Mouse (Mus musculus): ENCODE results near the gene Pank1.

DNA sequence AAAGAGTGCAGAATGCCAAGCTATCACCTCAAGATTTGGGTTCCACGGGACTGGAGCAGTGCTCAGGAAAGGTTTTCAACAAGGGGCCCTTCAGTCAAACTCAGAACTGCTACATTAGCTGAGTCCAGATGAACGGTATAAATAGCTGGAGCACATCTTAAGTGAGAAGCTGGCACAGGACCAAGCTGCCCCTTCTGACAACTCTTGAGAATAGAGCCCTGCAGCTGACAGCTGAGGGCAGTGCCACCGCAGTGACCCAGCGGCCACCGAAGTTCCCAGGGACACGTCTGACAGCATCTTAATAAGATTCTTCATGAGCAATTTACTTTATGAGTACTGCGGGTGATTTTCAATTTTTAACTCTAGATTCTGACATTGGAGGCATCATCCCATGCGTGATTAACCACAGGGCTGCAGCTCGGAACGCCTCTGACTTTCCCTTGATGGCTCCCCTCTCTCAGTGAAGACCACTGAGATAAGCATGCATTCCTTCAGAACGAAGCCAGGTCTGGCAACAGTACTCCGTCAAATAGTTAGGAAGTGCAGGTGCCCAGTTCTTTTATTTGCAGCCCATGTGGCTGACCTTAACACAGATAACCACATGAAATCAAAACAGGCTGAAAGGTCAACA is 23.1 kb downstream of the Pank1 start:
- TF ChIP-seq CTCF (IDR thresholded peaks at IDR 0.05; ENCODE audit: borderline replicate concordance, insufficient read depth, low read length) (no peak), POLR2A (IDR thresholded peaks at IDR 0.05; ENCODE audit: low read depth, low read length) (no peak)

Data from embryonic fibroblast, embryonic 13.5 days (primary cell).